Comparison of ENCODE assay signal across 8 mouse cellular contexts in genomic region chr6:42265391-42266330, GRCm38 (mm10). TPM values are rescaled to one million over a fixed set of nuclear protein-coding genes. Genes with fewer than 3 reads are reported as not detected.
DNase-seq lines count a peak whose midpoint lies in the region; ATAC-seq lines count a peak whose summit lies in the region.

No protein-coding gene starts in this region.

- no peaks in the 10 kb centered on the region for H3K27me3 ChIP-seq in forebrain, embryonic 15.5 days

- peak overlapping the region; percentile 87 for H3K4me2 ChIP-seq in forebrain, embryonic 15.5 days (replicated peaks)

- ATAC-seq in forebrain, embryonic 15.5 days (replicated peaks): no peak

- peak overlapping the region; percentile 83 for H3K9ac ChIP-seq in forebrain, embryonic 15.5 days (replicated peaks)

- no peaks in the 10 kb centered on the region for H3K9me3 ChIP-seq in forebrain, embryonic 15.5 days

- peak overlapping the region; percentile 87 for H3K27ac ChIP-seq in forebrain, embryonic 15.5 days (replicated peaks)

- H3K4me3 ChIP-seq in forebrain, embryonic 15.5 days: peak overlapping the region; percentile 68

- peaks cover 34% of the 10 kb centered on the region for H3K36me3 ChIP-seq in forebrain, embryonic 15.5 days

- peak; percentile 30 for DNase-seq in kidney, adult 9 months
- DNase-seq in kidney, postnatal 14 days: no peak
- DNase-seq in ZHBTc4 (ENCODE audit: low read depth, low spot score) (peak; percentile 28), liver (peak; percentile 55)
- peak; percentile 12 to 49 for DNase-seq in natural killer cell, adult 2 months (ENCODE audit: low spot score in 2 of 2)
- DNase-seq in right cerebral cortex, postnatal 10 days (ENCODE audit: low spot score in 2 of 2): no peak
- DNase-seq in layer of hippocampus, adult 9-11 months: no peak

- H3K4me1 ChIP-seq in forebrain, embryonic 15.5 days: peaks cover 20% of the 10 kb centered on the region

- under 1% methylated on average over 21 of the region's 21 CpGs for WGBS in forebrain, embryonic 15.5 days

RNA-seq across cellular contexts. Expression of gene Casp2, which starts 0.9 kb away (rescaled TPM):
- 61.4 and 62.7 TPM in 2 replicates for polyA plus RNA-seq in forebrain, embryonic 15.5 days (2015; fragmentation: Nextera tagmentation; extraction: Ambion mirVana)

RNA-seq across cellular contexts. Expression of gene Tmem139, which starts 3.9 kb away (rescaled TPM):
- polyA plus RNA-seq in forebrain, embryonic 15.5 days (2015; fragmentation: Nextera tagmentation; extraction: Ambion mirVana): 0.22 and 0.24 TPM in 2 replicates

RNA-seq across cellular contexts. Expression of gene Gstk1, which starts 19.9 kb away (rescaled TPM):
- polyA plus RNA-seq in forebrain, embryonic 15.5 days (2015; fragmentation: Nextera tagmentation; extraction: Ambion mirVana): 10.7 and 12.0 TPM in 2 replicates

RNA-seq across cellular contexts. Expression of gene Clcn1, which starts 20.8 kb away (rescaled TPM):
- polyA plus RNA-seq in forebrain, embryonic 15.5 days (2015; fragmentation: Nextera tagmentation; extraction: Ambion mirVana): 2.2 and 2.3 TPM in 2 replicates

RNA-seq across cellular contexts. Expression of gene Tas2r144, which starts 50.5 kb away (rescaled TPM):
- not detected in 2 replicates for polyA plus RNA-seq in forebrain, embryonic 15.5 days (2015; fragmentation: Nextera tagmentation; extraction: Ambion mirVana)

Comparison
In these comparisons a context has a peak if more than half of its experiments do, and no peak if none do; other contexts are left out.
1. DNase-seq: peak in kidney, adult 9 months (single experiment), ZHBTc4 (single experiment), liver (single experiment) and natural killer cell, adult 2 months (2 of 2); none in kidney, postnatal 14 days (single experiment), right cerebral cortex, postnatal 10 days (0 of 2) and layer of hippocampus, adult 9-11 months (single experiment).